Mouse (Mus musculus) erythroblast, embryonic 14.5 days (primary cell): ENCODE measurements around the gene Gm13941.

Experiments used
- GATA1 ChIP-seq: IDR thresholded peaks from 2 replicates; pipeline ENCODE4 v1.6.1; 2012; ENCODE audit warnings: low read length, inconsistent platforms, mixed read lengths
- TAL1 ChIP-seq: IDR thresholded peaks from 3 replicates; pipeline ENCODE4 v1.6.1; 2012; ENCODE audit warnings: low read length, inconsistent platforms, mixed read lengths

- TF ChIP-seq GATA1 (no peak), TAL1 (no peak)
Observed at GRCm38 (mm10) chr2:111058586-111059261, 47.1 kb downstream of the Gm13941 start.
